Comparison of ENCODE assay signal across 7 mouse cellular contexts in genomic region chr17:17392863-17393262, GRCm38 (mm10). TPM values are rescaled to one million over a fixed set of nuclear protein-coding genes. Genes with fewer than 3 reads are reported as not detected.
A peak's percentile ranks its signal among the peaks of the same experiment; 100 is the strongest.
DNase-seq lines count a peak whose midpoint lies in the region; ATAC-seq and TF ChIP-seq lines count a peak whose summit lies in the region.

No protein-coding gene starts in this region.

- no peak for TF ChIP-seq POLR2A in liver, adult 2 months (IDR thresholded peaks at IDR 0.05; ENCODE audit: extremely low read depth, insufficient read depth, low read length)
- no peak for TF ChIP-seq POLR2A in thymus, adult 2 months (IDR thresholded peaks at IDR 0.05; ENCODE audit: control insufficient read depth, extremely low read depth, insufficient read depth, low read length, poor library complexity)

- H3K27me3 ChIP-seq in liver, adult 2 months (ENCODE audit: control insufficient read depth, insufficient read depth, low read length) = no peaks in the 10 kb centered on the region
- no peaks in the 10 kb centered on the region for H3K27me3 ChIP-seq in liver, embryonic 11.5 days (replicated peaks; ENCODE audit: control insufficient read depth, insufficient read depth, low read length)
- no peaks in the 10 kb centered on the region for H3K27me3 ChIP-seq in intestine, postnatal 0 days (replicated peaks; ENCODE audit: control insufficient read depth, insufficient read depth, low read length)
- no peaks in the 10 kb centered on the region for H3K27me3 ChIP-seq in midbrain, embryonic 16.5 days (ENCODE audit: control insufficient read depth, insufficient read depth, low read depth, low read length)
- H3K27me3 ChIP-seq in thymus, adult 2 months (ENCODE audit: control insufficient read depth, insufficient read depth, low read length) = no peaks in the 10 kb centered on the region

- H3K36me3 ChIP-seq in liver, adult 2 months (ENCODE audit: control insufficient read depth, insufficient read depth, low read length) = peaks cover 39% of the 10 kb centered on the region
- H3K36me3 ChIP-seq in liver, embryonic 11.5 days (ENCODE audit: control insufficient read depth, insufficient read depth, low read length) = peaks cover 10% of the 10 kb centered on the region; the same call in 1 of the 2 replicates
- peaks cover 15% of the 10 kb centered on the region for H3K36me3 ChIP-seq in intestine, postnatal 0 days (ENCODE audit: control insufficient read depth, insufficient read depth)
- peaks cover 5% of the 10 kb centered on the region; the same call in 1 of the 2 replicates for H3K36me3 ChIP-seq in midbrain, embryonic 16.5 days (ENCODE audit: control insufficient read depth, insufficient read depth, low read length)
- H3K36me3 ChIP-seq in thymus, adult 2 months (ENCODE audit: control insufficient read depth, insufficient read depth, low read length) = peaks cover 8% of the 10 kb centered on the region; the same call in 1 of the 2 replicates

- TF ChIP-seq CTCF in liver, adult 2 months (IDR thresholded peaks at IDR 0.05; ENCODE audit: low read depth, low read length) = no peak
- TF ChIP-seq CTCF in intestine, postnatal 0 days (IDR thresholded peaks at IDR 0.05; ENCODE audit: low read depth) = peak; percentile 57
- no peak for TF ChIP-seq CTCF in thymus, adult 2 months (IDR thresholded peaks at IDR 0.05; ENCODE audit: borderline replicate concordance, control insufficient read depth, extremely low read depth, insufficient read depth, low read length, poor library complexity)

- no peaks in the 10 kb centered on the region for H3K79me2 ChIP-seq in liver, adult 2 months (ENCODE audit: control insufficient read depth, insufficient read depth, low read length)

- no peak overlapping the region for H3K9ac ChIP-seq in liver, adult 2 months (ENCODE audit: low read depth, low read length)
- H3K9ac ChIP-seq in liver, embryonic 11.5 days (ENCODE audit: low read depth, low read length) = no peak overlapping the region
- H3K9ac ChIP-seq in intestine, postnatal 0 days (ENCODE audit: low read depth, low read length) = no peak overlapping the region
- no peak overlapping the region for H3K9ac ChIP-seq in midbrain, embryonic 16.5 days (ENCODE audit: low read depth, low read length)

- H3K27ac ChIP-seq in liver, adult 2 months (replicated peaks; ENCODE audit: insufficient read depth, low read depth, low read length) = no peak overlapping the region
- no peak overlapping the region for H3K27ac ChIP-seq in liver, embryonic 11.5 days (ENCODE audit: low read depth, low read length)
- no peak overlapping the region for H3K27ac ChIP-seq in intestine, postnatal 0 days (ENCODE audit: low read depth, low read length)
- H3K27ac ChIP-seq in midbrain, embryonic 16.5 days (ENCODE audit: low read length) = no peak overlapping the region
- H3K27ac ChIP-seq in thymus, adult 2 months (ENCODE audit: control insufficient read depth, insufficient read depth, low read length) = no peak overlapping the region

- no peak; the same call in 1 of the 2 replicates for ATAC-seq in liver, embryonic 11.5 days (replicated peaks; ENCODE audit: low FRiP score)
- ATAC-seq in intestine, postnatal 0 days = no peak
- ATAC-seq in midbrain, embryonic 16.5 days = peak; percentile 59; the same call in 1 of the 2 replicates

- intact Hi-C loops in left cerebral cortex, postnatal 14 days (cut with DNase I) = loop anchor here (10.0 kb wide), 1 partner anchor 172 kb away; no protein-coding TSS in a partner anchor

- no peak overlapping the region for H3K4me2 ChIP-seq in liver, embryonic 11.5 days
- H3K4me2 ChIP-seq in intestine, postnatal 0 days (replicated peaks; ENCODE audit: low read depth) = no peak overlapping the region
- H3K4me2 ChIP-seq in midbrain, embryonic 16.5 days (ENCODE audit: low read length) = no peak overlapping the region

- WGBS in liver, adult 2 months = 27% methylated on average over 7 of the region's 7 CpGs
- WGBS in liver, embryonic 11.5 days = 70% methylated on average over 7 of the region's 7 CpGs
- WGBS in intestine, postnatal 0 days = 65% methylated on average over 7 of the region's 7 CpGs
- WGBS in midbrain, embryonic 16.5 days = 71% methylated on average over 7 of the region's 7 CpGs
- WGBS in thymus, adult 2 months = 87% methylated on average over 7 of the region's 7 CpGs

- 0 out of 2 replicates have a peak, but pooled peaks cover 2% of the 10 kb centered on the region for H3K4me1 ChIP-seq in liver, adult 2 months (ENCODE audit: control insufficient read depth, insufficient read depth, low read length)
- no peaks in the 10 kb centered on the region for H3K4me1 ChIP-seq in liver, embryonic 11.5 days (replicated peaks; ENCODE audit: control insufficient read depth, insufficient read depth, low read length)
- no peaks in the 10 kb centered on the region for H3K4me1 ChIP-seq in intestine, postnatal 0 days (replicated peaks; ENCODE audit: control insufficient read depth, insufficient read depth, low read length)
- H3K4me1 ChIP-seq in midbrain, embryonic 16.5 days (ENCODE audit: control insufficient read depth, insufficient read depth, low read length) = no peaks in the 10 kb centered on the region
- H3K4me1 ChIP-seq in thymus, adult 2 months (replicated peaks; ENCODE audit: control insufficient read depth, insufficient read depth, low read length) = no peaks in the 10 kb centered on the region

- no peak overlapping the region for H3K4me3 ChIP-seq in liver, adult 2 months (ENCODE audit: insufficient read depth, low read depth, low read length)
- H3K4me3 ChIP-seq in liver, embryonic 11.5 days (ENCODE audit: low read depth, low read length) = no peak overlapping the region
- H3K4me3 ChIP-seq in intestine, postnatal 0 days (ENCODE audit: low read depth, low read length) = no peak overlapping the region
- H3K4me3 ChIP-seq in midbrain, embryonic 16.5 days (ENCODE audit: low read depth, low read length) = no peak overlapping the region
- H3K4me3 ChIP-seq in thymus, adult 2 months (ENCODE audit: control insufficient read depth, insufficient read depth, low read length) = no peak overlapping the region

- H3K9me3 ChIP-seq in liver, embryonic 11.5 days (ENCODE audit: control insufficient read depth, low read length) = no peaks in the 10 kb centered on the region
- no peaks in the 10 kb centered on the region for H3K9me3 ChIP-seq in intestine, postnatal 0 days (ENCODE audit: control insufficient read depth)
- no peaks in the 10 kb centered on the region for H3K9me3 ChIP-seq in midbrain, embryonic 16.5 days (replicated peaks; ENCODE audit: control insufficient read depth, low read length, poor library complexity, severe bottlenecking)

- DNase-seq in liver, adult 2 months (ENCODE audit: extremely low read depth, low read depth, low spot score) = peak; percentile 89
- DNase-seq in liver, embryonic 11.5 days (ENCODE audit: low spot score) = no peak
- peak; percentile 59 for DNase-seq in adipocyte (ENCODE audit: low spot score)
- DNase-seq in left cerebral cortex, postnatal 14 days (ENCODE audit: low spot score in 2 of 2) = no peak
- no peak for DNase-seq in thymus, adult 2 months

RNA-seq across cellular contexts. Expression of gene Lix1, which starts 9.6 kb away (rescaled TPM):
- 0.34 and 0.46 TPM in 2 replicates for total RNA-seq in liver, adult 2 months (2014; rRNA removed)
- polyA plus RNA-seq in liver, adult 2 months (2012; rRNA removed) = 0.05 and 0.07 TPM in 2 replicates
- 2.8 and 3.9 TPM in 2 replicates for polyA plus RNA-seq in liver, embryonic 11.5 days (2014; fragmentation: Nextera tagmentation; extraction: Ambion mirVana)
- polyA plus RNA-seq in intestine, postnatal 0 days (2015; fragmentation: Nextera tagmentation; extraction: Ambion mirVana) = 3.7 and 4.4 TPM in 2 replicates
- 9.6 and 10.2 TPM in 2 replicates for polyA plus RNA-seq in midbrain, embryonic 16.5 days (2015; fragmentation: Nextera tagmentation; extraction: Ambion mirVana)
- 10 to 100 TPM; 73.1 to 73.6 TPM for total RNA-seq in left cerebral cortex, postnatal 14 days (2021)
- 0.10 and 0.12 TPM in 2 replicates for polyA plus RNA-seq in thymus, adult 2 months (2012; rRNA removed)

RNA-seq across cellular contexts. Expression of gene Riok2, which starts 18.8 kb away (rescaled TPM):
- 25.5 and 28.3 TPM in 2 replicates for total RNA-seq in liver, adult 2 months (2014; rRNA removed)
- 5.3 and 6.0 TPM in 2 replicates for polyA plus RNA-seq in liver, adult 2 months (2012; rRNA removed)
- 29.6 and 31.6 TPM in 2 replicates for polyA plus RNA-seq in liver, embryonic 11.5 days (2014; fragmentation: Nextera tagmentation; extraction: Ambion mirVana)
- 13.6 and 14.5 TPM in 2 replicates for polyA plus RNA-seq in intestine, postnatal 0 days (2015; fragmentation: Nextera tagmentation; extraction: Ambion mirVana)
- polyA plus RNA-seq in midbrain, embryonic 16.5 days (2015; fragmentation: Nextera tagmentation; extraction: Ambion mirVana) = 21.6 and 24.9 TPM in 2 replicates
- 10 to 100 TPM; 14.6 to 17.2 TPM for total RNA-seq in left cerebral cortex, postnatal 14 days (2021)
- 7.4 and 10.2 TPM in 2 replicates for polyA plus RNA-seq in thymus, adult 2 months (2012; rRNA removed)

Comparison
In these comparisons a context has a peak if more than half of its experiments do, and no peak if none do; other contexts are left out.
1. DNase-seq: peak in liver, adult 2 months (single experiment) and adipocyte (single experiment); none in liver, embryonic 11.5 days (single experiment), left cerebral cortex, postnatal 14 days (0 of 2) and thymus, adult 2 months (single experiment).